Mouse (Mus musculus): ENCODE data around the gene Dock11. TPM values are rescaled to one million over a fixed set of nuclear protein-coding genes. Genes with fewer than 3 reads are reported as not detected.

Gene Dock11
- total RNA-seq, 2 experiments from 2014 or later = 60.7 to 98.3 TPM

DNA sequence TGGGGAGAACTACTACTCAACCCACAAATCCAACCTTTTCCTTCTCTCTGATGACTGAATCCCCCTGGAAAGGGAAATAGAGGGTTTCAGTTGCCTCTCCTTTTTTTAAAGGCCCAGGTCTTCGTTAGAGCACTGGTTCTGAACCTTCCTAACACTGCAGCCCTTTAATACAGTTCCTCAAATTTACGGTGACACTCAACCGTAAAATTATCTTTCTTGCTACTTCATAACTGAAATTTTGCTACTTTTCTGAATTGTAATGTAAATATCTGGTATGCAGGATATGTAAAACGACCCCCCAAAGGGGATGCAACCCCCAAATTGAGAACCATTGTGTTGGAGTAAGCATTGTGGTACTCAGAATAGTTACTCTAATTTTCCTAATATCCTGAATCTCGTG lies 49.5 kb downstream of the Dock11 start:
- ATAC-seq (replicated peaks; ENCODE audit: poor library complexity, severe bottlenecking) = no peak

DNA sequence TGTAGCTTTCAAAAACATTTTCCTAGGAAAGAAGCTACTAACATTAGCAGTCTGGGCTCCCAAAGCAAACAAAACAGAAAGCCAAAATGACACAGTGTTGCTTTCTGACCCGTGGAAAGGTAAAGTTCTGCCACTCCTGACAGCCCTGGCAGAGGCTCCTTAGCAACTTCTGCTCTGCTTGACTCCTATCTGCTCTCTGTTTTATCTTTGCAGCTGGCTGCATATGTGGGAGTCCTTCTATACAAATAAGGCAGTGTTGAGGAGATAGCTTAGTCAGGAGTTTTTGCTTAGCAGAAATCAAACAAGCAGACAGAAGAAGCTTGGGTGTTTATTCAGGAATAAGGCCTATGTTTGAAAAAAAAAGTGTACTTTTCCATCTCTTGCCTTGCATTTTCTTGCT lies 57.8 kb downstream of the Dock11 start:
- no peak for ATAC-seq (replicated peaks; ENCODE audit: poor library complexity, severe bottlenecking)

DNA sequence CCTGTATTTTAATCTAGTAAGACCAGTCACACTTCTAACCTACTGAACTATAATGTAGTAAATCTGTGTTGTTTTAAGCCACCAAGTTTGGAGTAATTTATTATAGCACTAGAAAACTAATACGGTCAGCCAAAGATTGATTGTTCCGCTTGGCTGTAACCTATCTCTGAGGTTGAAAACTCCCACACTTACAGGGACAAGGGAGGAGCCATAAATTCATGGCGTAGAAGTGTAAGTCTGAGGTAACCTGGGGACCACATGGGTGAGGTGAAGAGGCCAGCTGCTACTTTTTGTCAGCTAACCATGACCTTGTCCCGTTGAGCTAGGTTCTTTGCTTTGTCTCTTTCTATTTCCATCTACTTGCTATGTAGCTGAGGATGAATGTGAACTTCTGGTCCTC lies 61.5 kb downstream of the Dock11 start:
- ATAC-seq (replicated peaks; ENCODE audit: poor library complexity, severe bottlenecking) = no peak

DNA sequence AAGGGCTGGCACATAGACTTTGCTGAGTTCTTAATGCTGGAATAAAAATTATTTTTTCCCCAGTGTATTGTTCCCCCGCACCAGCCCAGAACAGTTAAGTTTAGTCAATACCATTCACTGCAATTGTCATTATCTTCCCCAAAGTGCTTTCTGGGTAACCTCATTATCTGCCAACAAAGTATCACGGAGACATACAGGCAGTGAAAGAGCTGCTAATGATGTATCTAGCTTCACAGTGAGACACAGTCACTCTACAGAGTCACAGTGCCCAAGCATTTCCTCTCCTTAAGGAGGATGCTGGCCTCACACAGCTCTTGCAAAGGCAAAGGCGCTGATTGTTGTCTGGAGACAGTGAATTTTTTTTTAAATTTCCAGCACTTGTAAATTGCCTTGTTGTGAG lies 63.3 kb downstream of the Dock11 start:
- no peak for ATAC-seq (replicated peaks; ENCODE audit: poor library complexity, severe bottlenecking)

DNA sequence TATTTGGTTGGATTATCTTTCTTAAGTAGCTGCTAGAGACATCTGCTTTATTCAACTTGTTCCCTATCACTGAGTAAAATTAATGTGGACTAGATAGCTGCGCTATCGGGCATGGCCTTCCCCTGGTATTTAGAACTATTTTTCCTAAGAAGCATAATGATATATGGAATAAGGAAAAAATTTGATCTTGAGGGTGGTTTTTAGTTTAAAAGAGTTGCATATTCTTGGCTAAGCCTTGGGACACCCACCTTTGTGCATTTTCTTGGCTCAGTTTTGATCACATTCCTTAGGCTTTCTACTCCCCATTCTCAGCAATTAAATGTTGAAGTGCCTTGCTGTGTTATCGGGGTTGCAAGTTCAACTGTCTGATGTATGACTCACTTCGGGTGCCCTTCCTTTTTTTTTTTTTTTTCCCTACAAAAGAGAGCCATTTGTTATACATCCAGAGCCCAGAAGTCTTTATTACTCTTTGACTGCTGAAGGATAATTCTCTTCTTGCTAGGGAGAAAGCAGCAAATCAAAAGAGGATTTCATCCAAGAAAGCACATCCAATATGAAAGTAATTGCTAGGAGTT lies 64.0 kb downstream of the Dock11 start:
- ATAC-seq (replicated peaks; ENCODE audit: poor library complexity, severe bottlenecking) = no peak

DNA sequence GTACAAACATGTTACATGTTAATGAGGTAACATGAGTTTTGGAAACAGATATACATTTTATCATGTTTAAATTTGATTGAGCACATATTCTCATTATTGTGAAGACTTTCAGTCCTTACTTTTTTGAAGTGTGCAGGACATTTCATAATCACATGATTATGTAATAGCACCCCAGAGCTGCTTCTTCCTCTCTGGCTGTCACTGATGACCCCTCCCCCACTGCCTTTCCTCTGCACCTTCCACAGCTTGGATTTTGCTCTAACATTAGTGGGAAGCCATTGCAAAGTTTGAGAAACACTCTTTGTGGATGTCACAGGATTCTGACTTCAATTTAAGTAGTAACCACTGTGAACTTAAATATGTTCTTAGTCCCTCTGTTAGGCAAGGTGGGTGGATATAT lies 67.6 kb downstream of the Dock11 start:
- ATAC-seq (replicated peaks; ENCODE audit: poor library complexity, severe bottlenecking) = peak; percentile 92

DNA sequence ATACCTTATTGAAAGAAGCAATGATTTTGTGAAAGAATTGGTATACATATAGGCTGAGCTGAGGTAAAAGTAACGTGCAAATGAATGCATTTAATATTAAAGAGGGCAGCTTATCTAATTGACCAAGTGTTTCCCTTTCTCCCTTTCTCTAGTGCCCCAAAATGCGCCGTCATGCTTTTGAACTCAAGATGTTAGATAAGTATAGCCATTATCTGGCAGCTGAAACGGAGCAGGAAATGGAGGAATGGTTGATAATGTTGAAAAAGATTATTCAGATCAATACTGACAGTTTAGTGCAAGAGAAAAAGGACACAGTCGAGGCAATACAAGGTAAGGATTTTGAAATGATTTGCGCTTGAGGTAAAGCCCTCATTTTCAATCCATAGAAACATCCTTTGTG lies 74.5 kb downstream of the Dock11 start:
- ATAC-seq (replicated peaks; ENCODE audit: poor library complexity, severe bottlenecking) = no peak

DNA sequence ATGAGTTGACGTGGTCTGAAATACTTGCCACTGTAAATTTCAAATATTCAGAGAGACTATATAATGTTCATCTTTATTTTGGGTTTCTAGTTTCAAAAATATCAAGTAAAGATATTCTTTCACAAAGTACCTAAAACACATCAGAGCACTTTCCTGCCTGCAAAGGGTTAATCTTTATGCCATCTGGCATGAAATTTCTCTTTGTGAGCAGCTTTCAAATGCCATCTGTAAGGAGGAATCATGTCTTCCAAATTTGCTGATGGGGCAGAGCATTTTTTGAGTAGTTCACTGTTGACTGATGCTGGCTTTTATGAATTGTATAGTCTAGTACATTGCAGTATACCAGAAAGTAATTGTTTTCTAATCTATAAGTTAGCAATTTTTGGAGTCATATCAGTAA lies 80.6 kb downstream of the Dock11 start:
- no peak for ATAC-seq (replicated peaks; ENCODE audit: poor library complexity, severe bottlenecking)

DNA sequence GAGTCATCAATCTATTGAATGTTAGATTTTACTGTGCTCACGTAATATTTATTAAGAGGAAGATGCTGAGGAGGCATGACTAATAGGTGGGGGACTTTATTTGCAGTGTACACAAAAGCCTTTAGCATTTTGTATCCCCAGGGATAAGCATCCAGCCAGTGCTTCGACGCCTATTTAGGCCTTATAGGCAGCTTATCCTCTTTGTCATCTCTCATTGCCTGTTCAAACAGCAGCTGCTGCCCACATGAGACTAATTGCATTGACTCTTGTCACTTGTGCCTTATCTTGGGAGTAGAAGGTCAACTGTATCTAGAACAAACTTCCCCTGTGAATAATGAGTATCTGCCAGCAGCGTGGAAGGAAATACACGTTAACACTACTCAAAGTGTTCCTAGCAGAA lies 88.0 kb downstream of the Dock11 start:
- no peak for ATAC-seq (replicated peaks; ENCODE audit: poor library complexity, severe bottlenecking)

DNA sequence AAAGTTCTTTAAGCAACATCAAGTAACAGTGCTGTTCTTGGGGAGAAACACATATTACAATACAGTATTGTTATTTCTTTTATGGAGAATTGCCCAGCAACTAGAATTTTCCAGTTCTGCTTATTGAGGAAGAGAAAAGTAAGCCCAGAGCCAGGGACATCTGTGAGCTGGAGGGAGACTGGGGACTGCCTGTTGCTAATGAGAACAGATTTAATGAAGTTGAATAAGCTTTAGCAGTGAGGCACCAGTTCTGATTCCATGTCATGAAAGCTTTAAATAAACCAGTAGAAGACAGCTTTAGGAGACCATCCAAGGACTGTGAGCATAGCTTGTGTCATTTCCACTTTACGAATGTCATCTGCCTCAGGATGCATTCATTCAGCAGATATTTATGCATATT lies 99.3 kb downstream of the Dock11 start:
- no peak for ATAC-seq (replicated peaks; ENCODE audit: poor library complexity, severe bottlenecking)

DNA sequence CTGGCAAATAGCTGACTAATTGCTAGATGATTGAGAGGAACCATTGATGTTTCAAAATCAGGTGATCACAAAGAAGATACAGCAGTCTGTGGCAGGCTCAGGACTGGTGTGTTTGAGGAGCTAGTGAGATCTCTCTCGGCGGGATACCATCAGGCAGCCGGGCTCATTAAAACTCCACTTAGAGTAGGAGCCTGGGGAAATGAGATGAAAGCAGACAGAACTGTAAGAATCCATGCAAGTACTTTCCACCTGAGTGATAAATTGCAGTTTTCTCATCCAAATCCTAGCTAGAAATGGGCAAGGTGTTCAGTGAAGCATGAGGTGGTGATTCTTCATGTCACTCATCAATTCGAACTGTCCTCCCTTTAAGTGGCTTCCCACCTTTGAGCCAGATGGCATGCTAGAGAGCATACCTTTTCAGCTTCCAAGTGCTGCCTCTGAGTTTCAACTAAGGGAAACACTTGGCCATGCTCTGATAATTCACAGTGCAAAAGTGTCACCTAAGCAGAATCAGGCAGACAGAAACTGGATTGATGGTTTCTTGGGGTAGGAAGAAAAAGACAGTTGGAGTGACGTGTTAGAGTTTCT lies 102.0 kb downstream of the Dock11 start:
- no peak for ATAC-seq (replicated peaks; ENCODE audit: poor library complexity, severe bottlenecking)

DNA sequence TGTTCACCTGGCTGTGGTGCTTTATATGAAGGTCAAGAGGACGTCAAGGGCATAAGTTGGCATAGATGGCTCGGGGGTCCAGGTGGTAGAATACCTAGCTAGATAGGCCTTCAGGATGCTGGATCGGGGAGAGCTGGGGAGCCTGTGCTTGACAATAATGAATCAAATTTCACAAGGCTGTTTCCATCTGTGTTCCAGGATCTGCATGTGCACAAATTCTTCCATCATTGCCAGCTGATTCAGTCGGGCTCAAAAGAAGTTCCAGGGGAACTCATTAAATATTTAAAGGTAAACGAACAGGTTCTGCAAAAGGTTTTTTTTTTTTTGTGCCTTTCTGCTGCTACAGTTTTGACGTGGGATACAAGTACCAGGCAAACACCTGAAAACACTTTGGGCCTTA lies 105.6 kb downstream of the Dock11 start:
- no peak for ATAC-seq (replicated peaks; ENCODE audit: poor library complexity, severe bottlenecking)

DNA sequence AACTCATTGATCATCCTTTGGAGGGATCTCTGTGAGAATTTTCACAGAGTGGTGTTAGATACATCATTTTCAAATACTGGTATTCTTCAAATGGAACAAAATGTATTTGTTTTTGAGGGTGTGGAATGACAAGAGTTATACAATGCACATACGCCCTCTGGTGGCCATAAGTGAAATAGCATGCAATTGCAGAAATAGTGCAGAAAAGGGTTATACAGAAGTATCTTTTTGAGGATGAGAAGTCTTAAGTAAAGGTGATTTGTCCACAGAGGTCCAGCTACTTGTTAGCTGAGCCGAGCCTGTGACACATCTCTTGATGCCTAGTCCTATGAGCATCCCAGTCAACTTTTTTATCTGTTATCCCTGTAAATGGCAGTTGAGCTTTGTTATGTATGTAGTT lies 108.4 kb downstream of the Dock11 start:
- no peak for ATAC-seq (replicated peaks; ENCODE audit: poor library complexity, severe bottlenecking)

DNA sequence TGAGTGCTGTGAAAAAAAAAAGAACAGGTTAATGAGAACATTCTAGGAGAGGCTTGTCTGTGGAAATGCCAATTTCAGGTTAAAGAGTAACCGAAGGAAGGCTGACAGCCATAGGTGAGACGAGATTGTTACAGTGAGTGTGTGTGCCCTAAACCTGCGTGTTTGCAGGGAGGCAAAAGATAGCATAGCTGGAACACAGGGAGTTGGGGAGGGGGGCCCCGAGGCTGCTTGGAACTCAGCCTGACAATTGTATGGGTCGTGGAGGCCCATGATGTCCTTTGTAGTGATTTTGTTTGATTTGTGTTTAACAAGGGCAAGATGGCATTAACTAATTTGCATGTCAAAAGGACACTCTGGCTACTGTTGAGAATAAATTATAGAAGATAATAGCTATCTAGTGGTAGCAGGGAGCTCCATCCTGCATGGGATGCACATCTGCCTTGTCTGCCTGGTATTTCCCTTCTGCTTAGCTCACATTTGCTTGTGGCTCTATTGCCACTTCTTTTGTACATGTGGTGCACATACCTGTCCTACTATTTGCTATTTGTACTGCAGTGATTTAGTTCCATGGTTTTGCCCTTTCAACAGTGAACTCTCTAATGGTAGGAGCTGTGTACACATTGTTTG lies 109.3 kb downstream of the Dock11 start:
- ATAC-seq (replicated peaks; ENCODE audit: poor library complexity, severe bottlenecking) = no peak

DNA sequence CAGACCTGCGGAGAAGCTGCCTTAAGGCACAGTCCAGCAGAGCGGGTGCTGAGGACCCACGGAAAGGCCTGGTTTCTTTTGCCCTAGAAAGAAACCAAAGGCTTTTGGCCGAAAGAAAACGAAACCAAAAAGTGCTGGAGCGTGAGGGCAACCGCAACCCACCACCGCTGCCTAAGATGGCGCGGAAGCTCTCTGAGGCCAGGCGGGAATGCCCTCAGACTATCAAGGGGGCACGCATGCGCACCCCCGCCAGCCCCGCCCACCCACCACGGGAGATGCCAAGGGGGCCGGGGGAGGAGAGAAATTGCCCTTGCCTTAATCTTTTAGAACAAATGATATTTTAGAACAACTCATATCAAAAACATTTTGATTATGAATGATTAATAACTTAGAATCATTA lies 137.0 kb downstream of the Dock11 start:
- no peak for ATAC-seq (replicated peaks; ENCODE audit: poor library complexity, severe bottlenecking)

DNA sequence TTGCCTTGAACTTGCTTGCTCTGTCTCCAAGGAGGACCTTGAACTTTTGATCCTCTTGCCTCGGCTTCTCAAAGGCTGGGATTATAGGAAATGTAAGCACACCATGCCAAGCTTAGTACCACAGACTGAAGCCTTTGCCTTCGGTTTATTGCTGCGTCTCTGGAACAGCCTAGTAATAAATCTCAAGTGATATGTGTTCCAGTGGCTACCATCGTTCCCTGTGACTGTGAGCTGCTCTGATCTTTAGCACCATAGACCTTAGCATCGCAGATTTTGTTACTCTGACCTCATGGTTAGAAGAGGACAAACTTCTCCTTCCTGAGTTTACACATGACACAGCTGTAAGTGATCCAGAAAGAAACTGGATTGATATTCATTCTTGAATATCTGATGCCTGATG lies 142.5 kb downstream of the Dock11 start:
- ATAC-seq (replicated peaks; ENCODE audit: poor library complexity, severe bottlenecking) = no peak

DNA sequence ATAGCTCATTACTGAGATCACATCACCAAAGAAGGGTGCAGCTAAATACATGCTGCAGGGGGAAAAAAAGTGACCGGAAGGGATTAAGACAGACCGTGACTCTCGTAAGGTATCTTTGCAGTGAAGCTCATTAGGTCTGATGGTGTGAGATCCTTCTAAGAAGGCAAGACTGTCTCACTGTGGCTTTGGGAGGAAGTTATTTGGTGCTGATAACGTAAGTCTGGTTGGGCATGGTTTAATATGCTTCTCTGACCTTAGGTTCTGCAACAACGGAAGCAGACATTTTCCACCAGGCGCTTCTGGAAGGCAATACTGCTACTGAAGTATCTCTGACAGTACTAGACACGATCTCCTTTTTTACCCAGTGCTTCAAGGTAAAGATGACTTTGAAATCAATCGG lies 145.4 kb downstream of the Dock11 start:
- ATAC-seq (replicated peaks; ENCODE audit: poor library complexity, severe bottlenecking) = peak; percentile 48

DNA sequence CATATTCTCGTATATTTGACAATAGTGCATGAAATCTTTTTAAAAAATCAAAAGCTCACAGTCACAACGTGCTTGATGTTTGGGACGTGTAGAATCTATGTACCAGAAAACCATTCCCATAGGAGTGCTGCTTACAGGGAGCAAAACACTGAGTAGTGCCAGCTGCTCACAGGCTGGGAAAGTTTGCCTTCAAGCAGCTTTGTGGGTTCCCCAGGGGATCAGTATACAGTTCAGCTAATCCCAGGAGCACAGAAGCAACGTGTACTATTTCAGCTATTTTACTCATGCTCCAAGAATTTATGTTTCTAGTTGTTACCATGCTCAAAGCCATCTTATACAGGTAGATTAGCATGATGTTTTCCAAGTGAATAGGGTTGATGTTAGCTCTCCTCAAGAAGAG lies 157.1 kb downstream of the Dock11 start:
- no peak for ATAC-seq (replicated peaks; ENCODE audit: poor library complexity, severe bottlenecking)

DNA sequence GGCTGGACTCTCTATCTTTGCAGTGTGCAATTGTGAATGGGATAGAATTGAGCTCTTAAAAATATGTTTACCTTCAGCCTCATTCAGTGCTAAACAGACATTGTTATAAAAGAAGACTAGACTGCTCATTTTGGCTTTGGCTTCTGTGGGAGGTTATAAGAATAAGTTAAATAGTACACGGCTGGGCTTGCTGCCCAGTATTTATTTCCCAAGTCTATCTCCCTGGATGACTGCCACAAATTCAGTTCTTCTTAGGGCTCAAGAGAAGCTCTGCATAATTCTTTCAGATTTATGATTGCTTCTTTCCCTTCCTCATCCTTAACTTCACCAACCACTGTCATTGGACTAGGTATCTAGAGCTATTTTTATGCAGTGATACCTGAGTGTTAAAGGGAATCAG lies 158.8 kb downstream of the Dock11 start:
- no peak for ATAC-seq (replicated peaks; ENCODE audit: poor library complexity, severe bottlenecking)

DNA sequence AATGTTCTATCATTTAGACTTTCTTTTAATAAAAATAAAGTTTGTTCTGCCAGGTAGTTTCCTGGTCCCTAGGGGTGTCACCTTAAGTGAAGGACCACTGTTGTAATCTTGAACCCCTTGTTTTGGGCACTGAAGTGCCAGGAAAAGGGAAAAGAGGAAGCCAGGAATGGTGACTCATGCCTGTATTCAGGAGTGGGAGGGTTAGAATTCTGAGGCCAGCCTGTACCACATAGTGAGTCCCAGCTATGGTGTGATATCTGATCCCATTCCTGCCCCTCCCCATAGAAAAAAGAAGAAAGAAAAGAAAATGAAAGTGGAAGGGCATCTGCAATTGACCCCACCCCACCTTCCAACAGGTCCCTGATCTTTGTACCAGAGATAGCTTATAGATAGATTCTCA lies 161.7 kb downstream of the Dock11 start:
- peak; percentile 61 for ATAC-seq (replicated peaks; ENCODE audit: poor library complexity, severe bottlenecking)

DNA sequence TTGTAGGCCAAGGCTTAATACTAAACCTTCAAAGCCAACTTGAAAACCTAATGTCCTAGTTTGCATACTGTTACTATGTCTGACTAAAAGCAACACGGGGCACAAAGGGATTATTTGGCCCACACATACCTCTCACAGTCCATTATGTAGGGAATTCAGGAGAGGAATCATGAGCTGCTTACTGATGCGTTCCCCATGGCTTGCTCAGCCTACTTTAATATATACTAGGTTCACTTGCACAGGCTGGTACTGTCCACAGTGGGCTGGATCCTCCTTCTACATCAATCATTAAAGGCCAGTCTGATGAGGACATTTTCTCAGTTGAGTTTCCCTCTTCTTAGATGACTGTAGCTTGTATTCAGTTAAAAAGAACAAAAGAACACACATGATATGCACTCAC lies 185.4 kb downstream of the Dock11 start:
- ATAC-seq (replicated peaks; ENCODE audit: poor library complexity, severe bottlenecking) = no peak

DNA sequence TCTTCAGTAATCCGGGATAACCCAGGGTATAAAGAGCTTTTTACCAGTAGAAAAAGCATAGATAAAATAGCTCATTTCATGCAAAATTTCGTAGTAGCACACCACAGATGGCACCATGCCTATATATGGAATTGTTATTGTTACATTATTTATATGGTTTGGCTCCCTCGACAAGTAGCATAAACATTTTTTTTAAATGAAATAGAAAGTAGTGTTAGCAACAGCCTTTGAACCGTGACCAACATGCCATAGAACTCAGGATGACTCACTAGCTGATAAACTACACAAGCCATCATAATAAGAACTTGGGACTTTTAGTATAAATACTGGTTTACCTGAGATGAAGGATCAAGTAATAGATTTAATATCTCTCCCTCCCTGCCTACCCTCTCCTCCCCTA lies 188.5 kb downstream of the Dock11 start:
- ATAC-seq (replicated peaks; ENCODE audit: poor library complexity, severe bottlenecking) = no peak
